Mouse (Mus musculus): ENCODE data around the gene Tubb5.

Gene Tubb5

DNA sequence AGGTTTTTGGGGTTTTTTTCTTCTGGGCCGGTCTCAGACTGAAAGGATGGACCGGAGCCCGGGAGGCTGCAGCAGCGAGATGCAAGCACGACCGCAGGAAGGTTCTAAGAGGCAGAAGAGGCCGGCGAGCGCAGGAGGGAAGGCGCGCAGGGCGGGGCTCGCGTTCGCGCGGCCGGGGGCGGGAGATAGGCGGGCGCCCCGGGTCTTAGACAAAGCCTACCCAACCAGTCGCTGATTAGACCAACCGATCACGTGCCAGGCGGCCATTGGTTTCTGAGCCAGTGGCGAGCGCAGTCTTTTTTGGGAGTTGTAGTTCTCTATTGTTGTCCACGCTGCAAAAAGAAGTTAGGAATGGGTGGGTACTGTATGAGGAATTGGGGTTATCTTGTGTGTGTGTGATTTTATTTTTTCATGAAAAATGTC lies at the start of gene Tubb5:
Tubb5 (minus strand) TSS at position 185 of the 423 bp plus-strand sequence.
- peak; percentile 97 for DNase-seq (ENCODE audit: low spot score)

DNA sequence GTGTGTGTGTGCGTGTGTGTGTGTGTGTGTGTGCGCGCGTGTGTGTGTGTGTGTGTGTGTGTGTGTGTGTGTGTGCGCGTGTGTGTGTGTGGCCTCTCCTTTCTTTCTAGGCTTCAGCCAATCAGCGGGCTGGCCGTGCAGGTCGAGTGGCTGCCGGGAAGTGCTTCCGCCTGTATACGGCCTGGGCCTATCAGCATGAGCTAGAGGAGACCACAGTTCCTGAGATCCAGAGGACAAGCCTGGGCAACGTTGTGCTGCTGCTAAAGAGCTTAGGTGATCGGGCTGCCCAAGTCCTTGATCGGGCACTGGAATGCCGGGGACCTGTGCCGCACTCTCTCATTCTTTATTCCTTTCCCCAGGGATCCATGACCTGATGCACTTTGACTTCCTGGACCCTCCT lies 49.6 kb upstream of the Tubb5 start:
- no peak for DNase-seq (ENCODE audit: low spot score)

DNA sequence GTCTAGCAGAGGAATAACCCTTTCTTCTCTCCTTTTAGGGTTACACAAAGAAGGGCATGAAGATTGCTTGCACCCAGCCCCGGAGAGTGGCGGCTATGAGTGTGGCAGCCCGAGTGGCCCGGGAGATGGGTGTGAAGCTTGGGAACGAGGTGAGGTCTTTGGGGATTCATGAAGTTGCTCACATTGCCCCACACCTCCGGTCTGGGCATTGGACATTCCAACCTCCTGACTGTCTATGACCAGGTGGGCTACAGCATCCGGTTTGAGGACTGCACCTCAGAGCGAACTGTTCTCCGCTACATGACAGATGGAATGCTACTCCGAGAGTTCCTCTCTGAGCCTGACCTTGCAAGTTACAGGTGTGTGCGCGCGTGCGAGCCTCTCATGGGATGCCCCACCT lies 45.7 kb upstream of the Tubb5 start:
- DNase-seq (ENCODE audit: low spot score) = no peak

- DNase-seq (ENCODE audit: low spot score) = no peak
Observed at GRCm38 (mm10) chr17:35882924-35883323, 44.8 kb upstream of the Tubb5 start.

DNA sequence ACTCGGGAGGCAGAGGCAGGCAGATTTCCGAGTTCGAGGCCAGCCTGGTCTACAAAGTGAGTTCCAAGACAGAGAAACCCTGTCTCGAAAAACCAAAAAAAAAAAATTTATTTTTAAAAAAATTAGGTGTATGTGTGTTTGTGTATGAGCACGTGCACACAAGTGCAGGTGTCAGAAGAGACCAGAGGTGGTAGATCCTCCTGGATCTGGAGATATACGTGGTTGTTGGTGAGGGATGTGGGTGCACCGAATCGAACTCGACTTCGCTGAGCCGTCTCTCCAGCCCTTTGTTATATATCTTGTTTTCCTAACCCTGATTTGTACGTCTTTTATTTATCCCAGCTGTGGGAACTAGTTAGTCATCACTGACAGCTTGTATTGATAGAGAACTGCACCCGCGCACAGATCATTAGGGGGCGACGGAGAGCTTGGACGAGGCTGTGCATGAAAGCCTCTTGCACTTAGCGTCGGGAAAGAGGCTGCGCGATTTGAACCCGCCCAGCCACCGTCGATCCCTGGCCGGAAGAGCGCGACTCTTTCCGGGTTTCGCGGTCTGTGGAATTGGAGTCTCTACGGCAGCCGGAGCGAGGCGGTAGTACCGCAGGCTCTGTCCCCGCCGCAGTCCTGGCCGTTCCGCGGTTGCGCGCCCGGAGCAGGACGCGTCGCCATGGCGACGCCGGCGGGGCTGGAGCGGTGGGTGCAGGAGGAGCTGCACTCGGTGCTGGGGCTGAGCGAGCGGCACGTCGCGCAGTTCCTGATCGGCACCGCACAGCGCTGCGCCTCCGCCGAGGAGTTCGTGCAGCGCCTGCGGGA lies 41.3 kb upstream of the Tubb5 start, which contains the start of gene Dhx16:
Dhx16 (plus strand) TSS at position 575 of the 813 bp plus-strand sequence.
- DNase-seq (ENCODE audit: low spot score) = peak; percentile 97

DNA sequence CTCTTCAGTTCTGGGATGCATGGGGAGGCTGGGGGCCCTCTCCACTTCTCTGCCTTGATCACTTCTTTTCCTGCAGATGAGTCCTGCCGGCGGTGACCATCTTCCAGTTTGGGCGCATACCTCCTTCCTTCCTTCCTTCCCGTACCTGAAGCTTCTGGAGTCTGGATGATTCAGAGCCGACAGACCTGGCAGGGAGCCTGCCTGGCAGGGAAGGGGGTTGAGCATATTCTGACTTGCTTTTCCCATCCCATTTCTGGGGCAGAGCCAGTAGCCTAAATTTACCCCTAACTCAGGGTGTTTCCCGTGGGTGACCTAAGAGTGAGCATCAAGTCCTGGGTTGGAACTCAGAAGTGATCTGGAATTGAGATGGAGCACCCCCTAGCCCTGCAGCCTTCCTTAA lies 36.6 kb upstream of the Tubb5 start:
- no peak for DNase-seq (ENCODE audit: low spot score)

DNA sequence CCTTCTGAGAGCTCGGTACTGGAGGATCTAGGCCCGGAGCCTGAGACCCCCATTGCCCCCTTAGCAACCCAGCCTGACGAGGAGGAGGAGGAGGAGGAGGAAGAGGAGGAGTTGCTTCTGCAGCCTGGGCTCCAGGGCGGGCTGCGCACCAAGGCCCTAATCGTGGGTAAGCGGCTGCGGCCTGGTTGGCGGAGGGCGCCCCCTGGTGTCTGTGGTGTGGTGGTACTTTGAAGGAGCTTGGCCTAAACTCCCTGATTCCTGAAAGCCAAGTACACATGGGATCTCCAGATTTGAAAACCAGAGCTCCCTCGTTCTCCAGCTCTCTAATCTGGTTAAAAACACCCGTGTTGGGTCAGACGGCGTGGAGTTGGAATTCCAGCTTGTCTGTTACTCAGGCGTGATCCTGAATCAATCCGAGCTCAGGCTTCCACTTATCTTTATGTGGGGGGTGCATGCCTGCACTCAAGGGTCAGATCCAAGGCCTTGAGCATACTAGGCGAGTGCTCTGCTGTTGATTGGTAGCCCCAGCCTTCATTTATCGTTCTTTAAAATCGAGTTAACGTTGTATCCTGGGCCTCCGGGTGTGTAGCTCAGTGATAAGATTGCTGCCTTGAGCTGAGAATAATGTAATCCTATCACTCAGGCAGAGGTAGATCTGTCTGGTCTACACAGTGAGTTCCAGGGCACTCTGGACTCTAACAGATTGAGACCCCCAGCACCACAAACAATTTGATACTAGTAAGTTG lies 35.8 kb upstream of the Tubb5 start:
- DNase-seq (ENCODE audit: low spot score) = peak; percentile 93

- peak; percentile 33 for DNase-seq (ENCODE audit: low spot score)
Observed at GRCm38 (mm10) chr17:35870884-35871696, 33.0 kb upstream of the Tubb5 start.

- no peak for DNase-seq (ENCODE audit: low spot score)
Observed at GRCm38 (mm10) chr17:35870151-35870883, 32.2 kb upstream of the Tubb5 start.

GRCm38 (mm10) chr17:35869346-35870067 lies 31.4 kb upstream of the Tubb5 start:
- peak; percentile 80 for DNase-seq (ENCODE audit: low spot score)

DNA sequence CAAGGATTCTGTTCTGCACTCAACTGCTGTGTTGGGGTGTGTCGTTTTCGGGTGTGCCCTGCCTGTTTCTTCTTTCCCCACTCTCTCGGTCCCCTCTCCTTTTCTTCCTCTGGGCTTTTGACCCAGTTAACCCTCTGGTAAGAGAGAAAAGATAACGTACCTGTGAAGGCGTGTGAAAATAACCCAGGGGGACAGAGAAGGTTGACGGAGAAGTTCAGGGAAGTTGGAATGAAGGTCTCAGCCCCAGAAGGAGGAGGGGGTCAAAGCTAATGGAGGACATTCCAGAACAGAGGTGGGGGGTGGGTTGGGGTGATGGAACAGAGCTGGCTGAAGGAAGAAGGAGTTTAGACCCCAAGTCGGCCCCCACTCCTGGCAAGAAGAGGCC lies 30.8 kb upstream of the Tubb5 start:
- no peak for DNase-seq (ENCODE audit: low spot score)

DNA sequence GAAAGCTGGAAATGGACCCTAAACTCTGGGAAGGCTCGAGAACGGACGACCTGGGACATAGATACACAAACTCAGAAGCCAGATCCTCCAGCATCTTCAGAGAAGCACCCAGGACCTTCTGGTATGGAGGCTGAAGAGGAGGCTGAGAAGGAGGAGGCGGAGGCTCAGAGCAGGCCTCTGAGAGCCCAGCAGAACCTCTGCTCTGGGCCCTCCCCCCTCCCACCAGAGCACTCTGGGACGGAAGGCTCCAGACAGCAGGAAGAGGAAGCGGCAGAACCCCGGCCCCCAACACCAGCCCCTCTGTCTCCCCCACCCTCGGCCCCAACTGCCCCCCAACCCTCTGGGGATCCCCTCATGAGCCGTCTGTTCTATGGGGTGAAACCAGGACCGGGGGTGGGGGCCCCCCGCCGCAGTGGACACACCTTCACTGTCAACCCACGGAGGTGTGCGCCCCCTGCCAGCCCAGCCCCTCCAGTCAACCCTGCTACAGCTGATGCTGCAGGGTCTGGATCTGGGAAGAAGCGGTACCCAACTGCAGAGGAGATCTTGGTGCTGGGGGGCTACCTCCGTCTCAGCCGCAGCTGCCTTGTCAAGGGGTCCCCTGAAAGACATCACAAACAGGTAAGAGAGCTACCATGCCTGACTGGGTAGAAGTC lies 30.2 kb upstream of the Tubb5 start:
- no peak for DNase-seq (ENCODE audit: low spot score)

DNA sequence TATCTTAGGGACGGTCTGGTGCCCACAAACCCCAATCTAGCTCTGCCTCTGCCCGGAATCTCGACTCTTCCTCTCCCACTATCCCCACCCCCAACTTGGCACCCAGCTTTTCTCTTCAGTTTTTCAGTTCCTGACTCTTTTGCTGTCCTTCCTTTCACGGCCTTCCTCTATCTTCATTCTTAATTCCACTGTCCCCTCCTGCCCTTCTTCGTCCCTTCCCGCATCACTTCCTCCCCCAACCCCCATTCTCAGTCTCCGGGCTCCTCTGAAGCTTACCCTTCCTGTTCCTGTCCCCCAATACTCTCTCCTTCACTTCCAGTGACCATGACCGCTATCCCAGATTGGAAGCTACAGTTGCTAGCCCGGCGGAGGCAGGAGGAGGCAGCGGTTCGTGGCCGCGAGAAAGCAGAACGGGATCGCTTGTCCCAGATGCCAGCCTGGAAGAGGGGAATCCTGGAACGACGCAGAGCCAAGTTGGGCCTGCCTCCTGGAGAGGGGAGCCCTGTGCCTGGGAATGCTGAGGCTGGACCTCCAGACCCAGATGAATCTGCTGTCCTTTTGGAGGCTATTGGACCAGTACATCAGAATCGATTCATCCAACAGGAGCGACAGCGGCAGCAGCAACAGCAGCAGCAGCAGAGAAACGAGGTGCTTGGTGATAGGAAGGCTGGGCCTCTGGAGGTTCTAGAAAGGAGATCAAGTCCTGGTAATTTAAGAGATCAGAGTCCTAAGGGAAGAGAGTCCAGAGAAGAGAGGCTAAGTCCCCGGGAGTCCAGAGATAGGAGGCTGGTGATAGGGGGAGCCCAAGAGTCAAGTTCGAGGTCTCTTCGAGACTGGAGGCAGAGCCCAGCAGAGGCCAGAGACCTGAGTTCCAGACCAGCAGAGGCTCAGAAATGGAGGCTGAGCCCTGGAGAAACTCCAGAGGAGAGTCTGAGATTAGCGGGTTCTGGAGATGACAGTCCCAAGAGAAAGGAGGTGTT lies 29.1 kb upstream of the Tubb5 start:
- peak; percentile 52 for DNase-seq (ENCODE audit: low spot score)

DNA sequence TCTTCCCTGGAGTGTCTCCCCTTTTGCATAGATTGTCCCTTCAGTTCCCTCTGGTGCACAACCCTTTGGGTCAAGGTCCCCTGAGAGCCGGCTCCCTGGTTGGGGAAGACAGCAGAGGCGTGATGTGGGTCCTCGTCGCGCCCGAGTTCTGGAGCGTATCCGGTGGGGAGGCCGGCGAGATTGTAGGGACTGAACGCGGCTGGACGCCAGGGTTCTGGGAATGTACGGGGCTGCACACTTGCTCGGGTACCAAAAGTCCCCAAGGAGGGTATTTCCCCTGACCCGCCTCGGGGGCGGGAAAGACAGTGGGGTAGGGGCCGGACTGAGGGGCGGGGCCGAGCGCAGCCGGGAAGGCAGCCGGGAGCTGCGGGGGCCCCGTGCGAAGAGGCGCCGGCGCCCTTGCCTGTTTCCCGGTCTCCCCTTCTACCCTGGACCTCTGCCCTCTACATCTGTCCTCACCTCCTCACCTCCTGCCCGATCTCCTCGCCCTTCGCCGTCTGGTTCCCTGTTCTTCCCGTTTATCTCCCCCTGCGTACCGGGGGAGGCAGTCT lies 28.2 kb upstream of the Tubb5 start:
- DNase-seq (ENCODE audit: low spot score) = peak; percentile 58

DNA sequence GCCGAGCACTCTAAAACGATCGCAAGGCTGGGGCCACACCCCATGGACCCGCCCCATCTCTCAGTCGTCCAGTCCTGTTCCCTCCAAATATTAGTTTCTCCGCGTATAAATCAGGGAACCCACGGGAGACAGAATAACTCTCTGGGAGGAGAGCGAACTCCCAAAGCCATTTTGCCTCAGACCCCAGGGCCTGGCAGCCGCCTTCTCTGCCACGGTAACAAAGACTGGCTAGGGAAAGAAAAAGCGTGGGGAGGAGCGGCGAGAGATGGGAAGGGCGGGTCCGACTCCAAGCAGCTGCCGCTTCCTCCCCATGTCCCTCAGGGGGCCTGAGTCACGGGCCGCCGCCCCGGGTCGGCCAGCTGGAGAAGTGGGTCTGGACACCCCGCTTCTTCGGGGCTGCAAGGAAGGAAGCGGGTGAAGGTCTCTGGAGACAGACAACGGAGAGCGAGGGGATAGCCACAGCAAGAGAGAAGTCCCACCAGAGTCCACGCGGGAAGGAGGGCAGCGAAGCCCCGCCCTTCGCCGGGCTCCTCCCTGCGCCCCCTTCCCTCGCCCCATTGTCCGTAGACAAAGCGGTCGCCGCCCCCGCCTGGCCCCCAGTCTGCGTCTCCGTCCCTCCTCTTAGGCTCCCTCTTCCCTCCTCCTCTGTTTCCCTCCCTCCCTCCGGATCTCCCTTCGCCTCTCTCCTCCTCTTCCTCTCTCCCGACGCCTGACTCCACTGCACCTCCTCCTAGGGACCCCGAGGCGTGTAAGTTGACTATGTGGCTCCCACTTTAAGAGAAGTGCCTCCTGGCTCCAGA lies 27.6 kb upstream of the Tubb5 start, which contains the start of gene Ppp1r18:
Ppp1r18 (plus strand) TSS at position 113 of the 800 bp plus-strand sequence.
- DNase-seq (ENCODE audit: low spot score) = peak; percentile 89

DNA sequence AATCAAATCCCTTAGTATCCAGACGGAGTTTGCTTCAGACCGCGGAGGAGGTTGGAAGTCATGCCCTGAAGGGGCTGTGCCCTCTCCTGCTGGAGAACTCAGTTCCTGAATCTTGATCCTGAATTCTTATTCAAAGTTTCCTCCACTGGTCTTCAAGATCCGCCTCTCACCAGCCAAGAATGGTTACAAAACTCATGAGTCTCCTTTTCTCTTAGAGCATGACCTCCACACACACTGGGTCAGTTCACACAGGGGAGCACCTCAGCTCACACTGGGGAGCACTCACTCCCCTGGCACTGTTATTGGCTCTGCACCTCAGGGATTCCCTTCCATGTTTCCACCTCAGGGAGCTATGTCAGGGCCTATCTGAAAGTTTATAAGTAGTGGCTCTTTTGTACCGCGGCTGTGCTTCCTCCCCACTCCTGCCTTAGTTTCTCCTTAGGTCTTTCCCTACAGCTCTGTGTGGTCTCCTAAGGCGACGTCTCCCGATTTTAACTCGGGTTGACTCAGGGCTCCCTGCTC lies 26.8 kb upstream of the Tubb5 start:
- DNase-seq (ENCODE audit: low spot score) = no peak

DNA sequence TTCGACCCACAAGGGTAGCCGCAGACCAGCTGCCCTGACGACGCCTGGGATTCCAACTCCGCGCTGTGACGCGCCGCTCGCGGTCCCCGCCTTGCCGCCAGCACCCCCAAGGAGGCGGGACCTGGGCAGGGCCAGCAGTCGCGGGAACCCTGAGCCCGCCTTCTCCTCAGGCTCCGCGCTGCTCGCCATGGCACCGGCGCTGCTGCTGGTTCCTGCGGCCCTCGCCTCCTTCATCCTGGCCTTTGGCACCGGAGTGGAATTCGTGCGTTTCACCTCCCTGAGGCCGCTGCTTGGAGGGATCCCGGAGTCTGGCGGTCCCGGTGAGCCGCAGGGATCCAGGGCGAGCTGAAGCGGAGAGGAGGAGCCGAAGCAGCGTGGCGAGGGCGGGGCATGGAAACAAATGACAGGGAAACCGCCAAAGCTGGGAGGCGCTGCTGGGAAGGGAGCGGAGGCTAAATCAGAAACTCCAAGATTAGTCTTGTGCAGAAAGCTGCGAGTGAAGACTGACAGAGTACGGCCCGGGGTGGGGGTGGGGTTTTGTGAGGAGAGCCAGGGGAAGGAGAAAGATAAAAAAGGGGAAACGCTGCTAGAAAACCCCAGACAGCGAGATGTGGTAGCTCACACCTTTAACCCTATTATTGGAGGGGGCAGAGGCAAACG lies 23.2 kb upstream of the Tubb5 start, which contains the start of gene Nrm:
Nrm (plus strand) TSS at position 121 of the 660 bp plus-strand sequence.
- peak; percentile 96 for DNase-seq (ENCODE audit: low spot score)

All from embryo, embryonic 10 days (tissue).